Mouse (Mus musculus) liver, postnatal 0 days (tissue): Measurements from ENCODE around the gene Riox2. TPM values are rescaled to one million over a fixed set of nuclear protein-coding genes. Genes with fewer than 3 reads are reported as not detected.

Source experiments
- ATAC-seq: fragments of 200-750 bp; cut with Nextera tagmentation; 2 replicates; pipeline ENCODE4 v1.8.0; 2017; ENCODE audit warnings: mild to moderate bottlenecking, moderate library complexity
- DNase-seq: peaks from one replicate; pipeline ENCODE4 v3.0.0-alpha.2; 2016
- H3K27ac ChIP-seq: fragments of 300-500 bp; sonication (generic); 2 replicates; pipeline ENCODE4 v1.5.1; 2014; ENCODE audit warnings: antibody characterized with exemption, moderate library complexity, mild to moderate bottlenecking, low read depth
- H3K27me3 ChIP-seq: fragments of 300-500 bp; sonication (generic); 2 replicates; pipeline ENCODE4 v1.6.1; 2014; ENCODE audit warnings: low read length, control low read depth, mixed read lengths; ENCODE audit not compliant: insufficient read depth
- H3K36me3 ChIP-seq: fragments of 300-500 bp; sonication (generic); replicated peaks from 2 replicates; pipeline ENCODE4 v1.6.1; 2014; ENCODE audit warnings: mild to moderate bottlenecking, control low read depth, low read length, moderate library complexity, mixed read lengths; ENCODE audit not compliant: insufficient read depth
- H3K4me1 ChIP-seq: fragments of 300-500 bp; sonication (generic); 2 replicates; pipeline ENCODE4 v1.6.1; 2014; ENCODE audit warnings: antibody characterized with exemption, mild to moderate bottlenecking, control low read depth; ENCODE audit not compliant: insufficient read depth
- H3K4me2 ChIP-seq: fragments of 300-500 bp; sonication (generic); 2 replicates; pipeline ENCODE4 v1.6.1; 2014; ENCODE audit warnings: low read depth, mild to moderate bottlenecking, low read length, moderate library complexity, mixed read lengths
- H3K4me3 ChIP-seq: fragments of 300-500 bp; sonication (generic); 2 replicates; pipeline ENCODE4 v1.5.1; 2014; ENCODE audit warnings: low read depth, low read length
- H3K9ac ChIP-seq: fragments of 300-500 bp; sonication (generic); replicated peaks from 2 replicates; pipeline ENCODE4 v1.6.1; 2014; ENCODE audit warnings: mild to moderate bottlenecking, moderate library complexity
- H3K9me3 ChIP-seq: fragments of 300-500 bp; sonication (generic); 2 replicates; pipeline ENCODE4 v1.6.1; 2016; ENCODE audit warnings: mild to moderate bottlenecking, control low read depth, low read length, mixed read lengths
- CTCF ChIP-seq: sonication (generic); IDR thresholded peaks from 2 replicates; pipeline ENCODE4 v1.5.1; 2016; ENCODE audit warnings: antibody characterized with exemption, low read depth
- EP300 ChIP-seq: IDR thresholded peaks from 2 replicates; pipeline ENCODE4 v1.6.1; 2016; ENCODE audit warnings: antibody characterized with exemption, low read depth, mild to moderate bottlenecking
- WGBS: fragments of 180-500 bp; shearing (Covaris S2); extraction: QIAGEN DNeasy Blood & Tissue Kit; methylation state at CpG from one replicate; pipeline ENCODE4 v1.1.7; 2014; ENCODE audit not compliant: insufficient replicate concordance; 5-methylcytosine and 5-hydroxymethylcytosine counted together
- polyA plus RNA-seq: library from polyadenylated mRNA; unstranded; fragments of >200 nt; fragmentation: Nextera tagmentation; extraction: Ambion mirVana; gene quantifications from 2 replicates; pipeline ENCODE4 v1.2.1, GENCODE M21; 2015

Gene Riox2
- polyA plus RNA-seq, 1 experiment from 2014 or later: 10.4 TPM

DNA sequence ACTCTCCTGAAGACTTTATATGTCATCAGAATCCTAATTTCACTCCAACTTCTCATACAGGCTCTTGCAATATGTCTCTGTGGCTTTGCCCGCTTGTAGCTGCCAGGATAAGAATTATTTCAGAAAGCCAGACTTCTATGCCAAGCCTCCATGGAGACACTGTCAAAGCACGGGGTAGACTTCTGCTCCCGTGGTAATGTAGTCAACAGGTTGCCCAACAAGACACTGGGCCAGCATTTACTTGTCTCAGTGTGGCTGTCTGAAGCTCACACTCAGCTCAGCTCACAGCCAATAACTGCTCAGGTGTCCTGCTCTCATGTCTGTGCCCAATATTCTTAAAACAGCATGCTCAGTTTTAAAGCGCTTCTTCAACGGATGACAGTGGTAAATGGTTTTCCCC, 43.6 kb downstream of the Riox2 start:
- H3K9ac ChIP-seq: no peak overlapping the region
- DNase-seq (no peak), ATAC-seq (no peak)
- TF ChIP-seq EP300: no peak
- TF ChIP-seq CTCF: no peak
- no peak overlapping the region for H3K4me2 ChIP-seq
- 78% methylated on average over 5 of the region's 5 CpGs for WGBS
- no peak overlapping the region for H3K4me3 ChIP-seq
- no peaks in the 10 kb centered on the region for H3K4me1 ChIP-seq
- H3K27ac ChIP-seq: no peak overlapping the region
- H3K27me3 ChIP-seq: no peaks in the 10 kb centered on the region
- H3K36me3 ChIP-seq: no peaks in the 10 kb centered on the region
- H3K9me3 ChIP-seq: no peaks in the 10 kb centered on the region

- H3K4me3 ChIP-seq: no peak overlapping the region
- no peaks in the 10 kb centered on the region for H3K36me3 ChIP-seq
- no peak overlapping the region for H3K9ac ChIP-seq
- no peaks in the 10 kb centered on the region for H3K9me3 ChIP-seq
- WGBS: 79% methylated on average over 10 of the region's 10 CpGs
- no peaks in the 10 kb centered on the region for H3K4me1 ChIP-seq
- no peak for DNase-seq
- H3K4me2 ChIP-seq: no peak overlapping the region
- ATAC-seq: no peak
- no peak overlapping the region for H3K27ac ChIP-seq
- TF ChIP-seq EP300 (no peak), CTCF (no peak)
- no peaks in the 10 kb centered on the region for H3K27me3 ChIP-seq
These were observed 45.4 kb downstream of the Riox2 start for GRCm38 (mm10) chr16:59516965-59517364.

DNA sequence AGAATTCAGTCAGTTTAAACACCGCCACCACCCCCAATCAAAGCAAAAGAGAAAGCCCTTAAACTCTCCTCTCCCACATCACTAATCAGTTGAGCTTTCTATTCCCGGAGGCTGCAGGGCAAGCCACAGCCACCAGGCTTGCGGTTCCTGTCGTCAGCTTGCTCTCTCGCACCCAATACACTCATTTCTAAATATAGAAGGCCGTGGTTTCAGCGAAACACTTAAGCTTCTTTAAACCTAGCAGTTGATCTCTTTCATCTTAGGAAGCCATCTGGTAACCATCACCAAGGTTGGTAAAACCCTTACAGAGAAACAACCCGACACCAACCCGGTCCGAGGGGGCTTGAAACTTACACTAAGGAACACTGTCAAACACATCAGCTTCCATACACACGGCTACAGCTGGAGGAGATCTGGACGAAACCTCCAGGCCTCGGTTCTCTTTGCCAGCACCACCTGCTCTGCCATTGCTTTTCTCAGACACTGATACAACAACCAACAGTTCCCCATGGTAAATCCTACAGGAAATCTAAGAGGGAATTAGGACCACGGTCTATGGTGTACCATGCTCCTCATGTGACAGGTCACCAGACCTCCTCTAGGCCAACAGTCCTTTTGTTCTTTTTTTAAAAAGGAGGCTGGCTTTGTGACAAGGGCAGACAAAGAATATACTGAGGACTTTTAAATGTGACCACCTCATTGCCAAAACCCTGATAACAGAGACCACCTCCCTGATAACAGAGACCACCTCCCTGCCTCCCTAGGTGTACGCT, 46.1 kb downstream of the Riox2 start:
- 37% methylated on average over 15 of the region's 15 CpGs for WGBS
- Histone ChIP-seq H3K9me3 (no peaks in the 10 kb centered on the region), H3K36me3 (no peaks in the 10 kb centered on the region), H3K4me2 (no peak overlapping the region), H3K27me3 (no peaks in the 10 kb centered on the region), H3K9ac (no peak overlapping the region), H3K27ac (no peak overlapping the region), H3K4me3 (no peak overlapping the region), H3K4me1 (no peaks in the 10 kb centered on the region)
- peak; percentile 22; the same call in 1 of the 2 replicates for TF ChIP-seq CTCF
- TF ChIP-seq EP300: no peak
- DNase-seq (peak; percentile 26), ATAC-seq (peak; percentile 36; the same call in 1 of the 2 replicates)

DNA sequence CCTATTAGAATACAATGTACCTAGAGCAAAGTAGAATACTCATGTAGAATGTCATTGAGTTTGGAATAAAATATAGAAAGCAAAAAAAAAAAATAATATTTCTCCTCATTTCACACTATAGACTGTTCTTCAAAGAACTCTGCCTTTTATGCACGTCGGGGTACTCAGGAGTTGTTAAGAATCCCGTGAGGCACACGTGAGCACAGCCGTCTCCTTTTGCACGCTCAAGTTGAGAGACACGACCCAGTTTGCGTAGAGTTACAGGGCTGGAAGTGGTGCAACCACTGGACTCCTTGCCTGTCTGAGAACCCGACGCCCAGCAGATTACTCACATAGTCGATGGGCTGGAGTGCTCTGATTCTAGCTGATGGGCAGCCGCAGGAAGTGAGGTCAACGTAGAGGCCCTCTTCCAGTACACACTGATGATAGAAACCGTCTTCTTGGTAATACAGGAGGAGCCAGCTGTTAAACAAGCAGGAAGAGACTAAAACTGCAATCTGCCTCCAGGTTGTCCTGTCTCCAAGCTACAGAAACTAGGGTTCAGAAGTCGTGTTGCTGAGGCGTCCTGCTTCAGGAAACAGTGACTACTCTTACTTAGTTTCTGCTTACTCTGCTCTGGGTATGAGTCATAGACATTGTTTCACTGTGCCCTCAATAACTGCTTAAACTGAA, 50.3 kb downstream of the Riox2 start:
- 69% methylated on average over 16 of the region's 16 CpGs for WGBS
- H3K27me3 ChIP-seq: no peaks in the 10 kb centered on the region
- no peak overlapping the region for H3K4me3 ChIP-seq
- no peak overlapping the region for H3K4me2 ChIP-seq
- no peak for TF ChIP-seq CTCF
- no peak for TF ChIP-seq EP300
- H3K36me3 ChIP-seq: no peaks in the 10 kb centered on the region
- DNase-seq (no peak), ATAC-seq (no peak)
- H3K4me1 ChIP-seq: no peaks in the 10 kb centered on the region
- no peak overlapping the region for H3K27ac ChIP-seq
- no peak overlapping the region for H3K9ac ChIP-seq
- no peaks in the 10 kb centered on the region for H3K9me3 ChIP-seq

GRCm38 (mm10) chr16:59526939-59527338, 55.4 kb downstream of the Riox2 start:
- no peak for DNase-seq
- Histone ChIP-seq H3K27me3 (no peaks in the 10 kb centered on the region), H3K4me2 (no peak overlapping the region), H3K9me3 (no peaks in the 10 kb centered on the region), H3K9ac (no peak overlapping the region), H3K4me1 (no peaks in the 10 kb centered on the region; the same call in 1 of the 2 replicates), H3K4me3 (no peak overlapping the region), H3K27ac (no peak overlapping the region), H3K36me3 (no peaks in the 10 kb centered on the region)
- 82% methylated on average over 6 of the region's 6 CpGs for WGBS
- no peak for ATAC-seq
- TF ChIP-seq CTCF (0 out of 2 replicates have a peak, but pooled peaks have one; percentile 4), EP300 (no peak)

DNA sequence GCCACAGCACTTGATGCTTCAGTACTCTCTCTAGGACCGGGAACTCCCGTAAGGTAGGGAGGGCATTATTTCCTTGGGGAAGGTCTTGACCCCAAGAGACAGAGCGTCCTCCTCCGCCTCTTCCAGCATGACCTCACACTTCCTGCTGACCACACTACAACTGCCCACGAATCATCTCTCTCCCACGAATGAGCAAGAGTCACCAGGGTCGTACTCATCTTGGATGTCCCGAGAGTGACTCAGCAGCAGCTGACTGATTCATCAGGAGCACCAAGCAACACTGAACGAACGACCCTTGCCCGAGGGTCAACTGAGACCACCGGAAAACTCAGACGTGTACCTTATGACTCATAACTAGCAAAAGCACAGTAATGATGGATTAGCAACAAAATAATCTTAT, 58.0 kb downstream of the Riox2 start:
- H3K4me3 ChIP-seq: no peak overlapping the region
- peaks cover 3% of the 10 kb centered on the region for H3K4me1 ChIP-seq
- no peaks in the 10 kb centered on the region for H3K27me3 ChIP-seq
- H3K9me3 ChIP-seq: no peaks in the 10 kb centered on the region
- H3K9ac ChIP-seq: no peak overlapping the region
- DNase-seq (no peak), ATAC-seq (peak; percentile 55)
- 76% methylated on average over 13 of the region's 13 CpGs for WGBS
- TF ChIP-seq EP300 (no peak), CTCF (no peak)
- H3K4me2 ChIP-seq: no peak overlapping the region
- no peak overlapping the region for H3K27ac ChIP-seq
- H3K36me3 ChIP-seq: no peaks in the 10 kb centered on the region
